Mouse (Mus musculus): ENCODE measurements around the gene Mprip. TPM values are rescaled to one million over a fixed set of nuclear protein-coding genes. Genes with fewer than 3 reads are reported as not detected.

Gene Mprip
- polyA plus RNA-seq, 1 experiment from 2014 or later, result 145 TPM

DNA sequence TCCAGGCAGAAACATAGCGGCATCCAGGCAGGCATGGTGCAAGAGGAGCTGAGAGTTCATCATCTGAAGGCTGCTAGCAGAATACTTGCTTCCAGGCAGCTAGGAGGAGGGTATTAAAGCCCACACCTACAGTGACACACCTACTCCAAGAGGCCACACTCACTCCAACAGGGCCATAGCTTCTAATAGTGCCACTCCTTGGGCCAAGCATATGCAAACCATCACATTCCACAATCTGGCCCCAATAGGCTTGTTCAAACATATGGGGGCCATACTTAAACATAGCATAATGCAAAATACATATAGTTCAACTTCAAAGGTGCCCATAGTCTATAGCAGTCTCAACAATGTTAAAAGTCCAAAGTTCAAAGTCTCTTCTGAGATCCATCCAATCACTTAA, 128.2 kb downstream of the Mprip start:
- no peaks in the 10 kb centered on the region for H3K9me3 ChIP-seq (ENCODE audit: low read depth, low read length)
- peaks cover 29% of the 10 kb centered on the region for H3K36me3 ChIP-seq (ENCODE audit: insufficient read depth)
- no peak overlapping the region for H3K27ac ChIP-seq (ENCODE audit: low read depth)
- 84% methylated on average over 1 of the region's 1 CpGs for WGBS
- TF ChIP-seq CTCF (IDR thresholded peaks at IDR 0.05; ENCODE audit: low read depth), result no peak
- DNase-seq (no peak), ATAC-seq (ENCODE audit: insufficient read depth) (no peak)
- no peak overlapping the region for H3K9ac ChIP-seq
- H3K27me3 ChIP-seq (ENCODE audit: insufficient read depth, low read length), result no peaks in the 10 kb centered on the region
- H3K4me1 ChIP-seq (ENCODE audit: insufficient read depth), result 0 out of 2 replicates have a peak, but pooled peaks cover 3% of the 10 kb centered on the region
- no peak overlapping the region for H3K4me2 ChIP-seq
- H3K4me3 ChIP-seq (ENCODE audit: low read depth, low read length), result no peak overlapping the region

DNA sequence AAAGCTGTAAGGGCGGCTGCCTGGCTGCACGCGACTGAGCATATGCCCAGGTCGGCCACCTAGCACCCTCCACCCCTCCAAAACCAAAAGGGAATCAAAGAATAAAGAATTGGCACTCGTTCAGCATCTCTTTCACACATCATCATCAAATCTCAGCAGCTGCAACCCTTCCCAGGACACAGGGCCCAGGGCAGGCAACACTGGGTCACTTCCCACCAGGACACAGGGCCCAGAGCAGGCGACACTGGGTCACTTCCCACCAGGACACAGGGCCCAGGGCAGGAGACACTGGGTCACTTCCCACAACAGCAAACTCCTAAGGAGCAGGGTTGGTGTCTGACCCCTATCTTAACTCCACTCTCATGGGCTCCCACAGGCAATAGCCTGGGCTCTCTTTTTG, 132.3 kb downstream of the Mprip start:
- H3K9me3 ChIP-seq (ENCODE audit: low read depth, low read length), result no peaks in the 10 kb centered on the region
- peaks cover 68% of the 10 kb centered on the region for H3K36me3 ChIP-seq (ENCODE audit: insufficient read depth)
- H3K27me3 ChIP-seq (ENCODE audit: insufficient read depth, low read length), result no peaks in the 10 kb centered on the region
- H3K4me1 ChIP-seq (ENCODE audit: insufficient read depth), result no peaks in the 10 kb centered on the region
- WGBS, result 63% methylated on average over 6 of the region's 6 CpGs
- no peak overlapping the region for H3K4me2 ChIP-seq
- TF ChIP-seq CTCF (IDR thresholded peaks at IDR 0.05; ENCODE audit: low read depth), result no peak
- ATAC-seq (ENCODE audit: insufficient read depth) (peak; percentile 24; the same call in 1 of the 2 replicates), DNase-seq (peak; percentile 34)
- no peak overlapping the region for H3K27ac ChIP-seq (ENCODE audit: low read depth)
- no peak overlapping the region for H3K9ac ChIP-seq
- H3K4me3 ChIP-seq (ENCODE audit: low read depth, low read length), result no peak overlapping the region

DNA sequence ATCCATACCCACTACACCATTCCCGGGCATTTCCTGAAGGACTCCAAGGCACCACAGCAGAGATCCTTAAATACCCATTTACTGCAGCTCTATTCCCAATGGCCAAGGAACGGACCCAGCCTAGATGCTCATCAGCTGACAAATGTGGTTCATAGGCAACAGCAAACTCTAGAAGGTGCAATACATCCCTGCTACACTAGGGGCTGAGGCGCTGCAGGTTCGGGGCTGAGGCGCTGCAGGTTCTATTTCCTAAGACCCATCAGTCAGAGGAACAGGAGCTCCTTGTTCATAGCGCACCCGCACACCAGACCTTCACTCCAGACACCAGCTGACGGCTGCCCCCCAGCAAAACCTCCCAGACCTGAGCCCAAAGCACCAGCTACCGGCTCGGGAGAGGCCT, 139.3 kb downstream of the Mprip start:
- TF ChIP-seq CTCF (IDR thresholded peaks at IDR 0.05; ENCODE audit: low read depth), result no peak
- ATAC-seq (ENCODE audit: insufficient read depth) (no peak), DNase-seq (no peak)
- Histone ChIP-seq H3K4me1 (ENCODE audit: insufficient read depth) (no peaks in the 10 kb centered on the region), H3K36me3 (ENCODE audit: insufficient read depth) (peaks cover 86% of the 10 kb centered on the region), H3K27me3 (ENCODE audit: insufficient read depth, low read length) (no peaks in the 10 kb centered on the region), H3K9ac (no peak overlapping the region), H3K27ac (ENCODE audit: low read depth) (no peak overlapping the region), H3K9me3 (ENCODE audit: low read depth, low read length) (no peaks in the 10 kb centered on the region), H3K4me2 (no peak overlapping the region), H3K4me3 (ENCODE audit: low read depth, low read length) (no peak overlapping the region)
- 91% methylated on average over 10 of the region's 10 CpGs for WGBS

DNA sequence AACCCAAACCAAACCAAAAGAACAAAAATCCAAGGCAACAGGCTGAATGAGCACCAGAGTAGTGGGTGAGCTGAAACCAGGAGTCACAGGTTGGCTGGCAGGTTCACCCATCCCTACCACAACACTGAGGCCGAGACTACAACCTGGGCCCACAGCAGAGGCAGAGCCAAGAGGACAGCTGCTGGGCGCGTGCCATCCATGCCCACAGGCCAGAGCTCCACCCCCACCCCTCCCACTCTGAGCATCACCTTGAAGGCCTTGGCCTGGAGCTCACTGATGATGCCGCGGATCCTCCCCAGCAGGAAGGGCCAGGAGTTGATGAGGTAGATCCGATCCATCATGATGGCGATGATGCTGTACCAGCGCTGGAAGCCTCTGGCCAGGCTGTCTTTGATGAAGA, 140.8 kb downstream of the Mprip start:
- ATAC-seq (ENCODE audit: insufficient read depth) (no peak), DNase-seq (no peak)
- Histone ChIP-seq H3K4me2 (no peak overlapping the region), H3K27me3 (ENCODE audit: insufficient read depth, low read length) (no peaks in the 10 kb centered on the region), H3K27ac (ENCODE audit: low read depth) (no peak overlapping the region), H3K36me3 (ENCODE audit: insufficient read depth) (peaks cover 88% of the 10 kb centered on the region), H3K9me3 (ENCODE audit: low read depth, low read length) (no peaks in the 10 kb centered on the region), H3K4me3 (ENCODE audit: low read depth, low read length) (no peak overlapping the region), H3K4me1 (ENCODE audit: insufficient read depth) (no peaks in the 10 kb centered on the region), H3K9ac (no peak overlapping the region)
- 94% methylated on average over 8 of the region's 8 CpGs for WGBS
- no peak for TF ChIP-seq CTCF (IDR thresholded peaks at IDR 0.05; ENCODE audit: low read depth)

DNA sequence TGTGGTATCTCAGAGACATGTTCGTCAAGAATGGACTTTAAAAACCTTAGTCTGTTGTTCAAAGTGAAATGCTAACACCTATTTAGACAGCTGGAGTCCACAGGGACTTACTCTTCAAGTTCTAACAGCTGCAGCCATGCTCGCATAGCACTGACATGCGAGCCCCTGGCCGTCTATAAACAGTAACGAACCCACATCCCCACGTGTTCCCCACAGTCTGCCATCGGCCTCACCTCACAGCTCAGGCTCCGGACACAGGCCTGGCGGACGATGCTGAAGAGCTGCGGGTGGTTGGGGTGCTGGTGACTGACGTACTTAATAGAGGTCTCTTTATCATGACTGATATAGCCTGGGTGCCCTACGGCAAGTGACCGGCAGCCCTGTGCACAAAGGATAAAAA, 142.4 kb downstream of the Mprip start:
- Histone ChIP-seq H3K9ac (no peak overlapping the region), H3K4me2 (no peak overlapping the region), H3K27ac (ENCODE audit: low read depth) (no peak overlapping the region), H3K4me3 (ENCODE audit: low read depth, low read length) (no peak overlapping the region), H3K4me1 (ENCODE audit: insufficient read depth) (peaks cover 2% of the 10 kb centered on the region; the same call in 1 of the 2 replicates), H3K27me3 (ENCODE audit: insufficient read depth, low read length) (no peaks in the 10 kb centered on the region), H3K9me3 (ENCODE audit: low read depth, low read length) (no peaks in the 10 kb centered on the region), H3K36me3 (ENCODE audit: insufficient read depth) (peaks cover 80% of the 10 kb centered on the region)
- no peak for TF ChIP-seq CTCF (IDR thresholded peaks at IDR 0.05; ENCODE audit: low read depth)
- WGBS, result 81% methylated on average over 14 of the region's 14 CpGs
- ATAC-seq (ENCODE audit: insufficient read depth) (no peak), DNase-seq (no peak)

DNA sequence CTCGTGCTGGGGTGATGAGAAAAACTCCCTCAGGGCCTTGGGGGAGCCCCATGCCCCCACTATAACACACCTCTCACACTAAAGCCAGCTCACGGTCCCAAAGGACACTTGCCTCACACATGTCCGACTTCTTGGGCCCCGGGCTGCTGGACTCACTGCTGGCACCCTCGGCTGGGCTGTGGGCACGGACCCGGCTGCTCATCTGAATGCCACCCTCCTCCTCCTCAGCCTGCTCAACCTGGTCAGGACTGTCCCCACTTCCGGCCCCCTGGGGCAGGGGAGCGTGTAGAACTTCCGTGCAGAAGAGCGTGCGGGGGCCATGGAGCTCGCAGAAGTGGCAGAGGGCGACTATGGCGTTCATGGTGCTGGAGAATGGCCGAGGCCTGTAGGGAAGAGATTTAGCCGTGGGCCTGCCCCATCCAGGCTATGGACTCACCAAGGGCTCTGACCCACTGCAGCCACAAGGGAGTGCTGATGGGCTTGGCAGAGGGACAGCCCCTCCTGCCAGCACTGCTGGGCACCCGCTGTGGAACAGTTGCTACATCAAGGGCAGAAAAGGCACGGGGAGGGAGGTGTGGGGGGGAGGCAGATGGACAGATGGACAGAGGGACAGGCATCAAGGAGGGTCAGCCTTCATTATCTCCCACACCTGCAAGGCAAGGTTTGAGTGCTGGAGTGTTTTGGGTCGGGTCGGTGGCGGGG, 143.5 kb downstream of the Mprip start:
- ATAC-seq (ENCODE audit: insufficient read depth), result no peak

DNA sequence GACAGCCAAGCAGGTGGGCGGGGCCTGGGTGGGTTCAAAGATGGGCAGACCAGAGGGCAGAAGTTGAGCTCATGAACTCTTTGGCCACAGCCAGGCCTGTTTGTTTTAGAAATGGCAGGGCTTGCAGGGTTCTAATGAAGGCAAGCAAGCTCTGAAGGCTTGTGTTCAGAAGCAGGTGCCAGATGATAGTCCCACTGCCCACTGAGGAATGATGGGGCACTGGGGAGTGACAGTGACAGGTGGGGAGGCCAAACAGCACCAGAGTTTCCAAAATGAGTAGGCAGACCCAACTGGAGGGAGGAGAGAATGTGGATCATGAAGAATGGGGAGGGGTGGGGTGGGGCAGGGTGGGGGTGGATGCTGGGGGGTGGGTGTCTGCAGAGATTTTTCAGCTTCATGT, 144.2 kb downstream of the Mprip start:
- 95% methylated on average over 1 of the region's 1 CpGs for WGBS
- DNase-seq (no peak), ATAC-seq (ENCODE audit: insufficient read depth) (no peak)
- no peaks in the 10 kb centered on the region for H3K27me3 ChIP-seq (ENCODE audit: insufficient read depth, low read length)
- H3K4me2 ChIP-seq, result no peak overlapping the region
- no peak overlapping the region for H3K4me3 ChIP-seq (ENCODE audit: low read depth, low read length)
- TF ChIP-seq CTCF (IDR thresholded peaks at IDR 0.05; ENCODE audit: low read depth), result no peak
- no peak overlapping the region for H3K9ac ChIP-seq
- no peaks in the 10 kb centered on the region for H3K9me3 ChIP-seq (ENCODE audit: low read depth, low read length)
- H3K36me3 ChIP-seq (ENCODE audit: insufficient read depth), result peaks cover 67% of the 10 kb centered on the region
- H3K27ac ChIP-seq (ENCODE audit: low read depth), result no peak overlapping the region
- peaks cover 7% of the 10 kb centered on the region; the same call in 1 of the 2 replicates for H3K4me1 ChIP-seq (ENCODE audit: insufficient read depth)

More for the DNA sequence above, 143.5 kb downstream of the Mprip start:
- Histone ChIP-seq H3K4me3 (ENCODE audit: low read depth, low read length) (no peak overlapping the region), H3K4me2 (no peak overlapping the region), H3K27me3 (ENCODE audit: insufficient read depth, low read length) (no peaks in the 10 kb centered on the region), H3K9me3 (ENCODE audit: low read depth, low read length) (no peaks in the 10 kb centered on the region), H3K36me3 (ENCODE audit: insufficient read depth) (peaks cover 74% of the 10 kb centered on the region), H3K9ac (no peak overlapping the region), H3K4me1 (ENCODE audit: insufficient read depth) (peaks cover 7% of the 10 kb centered on the region; the same call in 1 of the 2 replicates), H3K27ac (ENCODE audit: low read depth) (no peak overlapping the region)
- no peak for TF ChIP-seq CTCF (IDR thresholded peaks at IDR 0.05; ENCODE audit: low read depth)
- no peak for DNase-seq
- WGBS, result 89% methylated on average over 22 of the region's 22 CpGs
